Mouse (Mus musculus) stomach, embryonic 15.5 days (tissue): ENCODE data around the gene Mab21l2. TPM values are rescaled to one million over a fixed set of nuclear protein-coding genes. Genes with fewer than 3 reads are reported as not detected.

ENCODE experiments used
- ATAC-seq: fragments of 200-750 bp; cut with Nextera tagmentation; 2 replicates; pipeline ENCODE4 v1.8.0; 2017; ENCODE audit warnings: low read depth, moderate number of reproducible peaks, moderate TSS enrichment; ENCODE audit not compliant: insufficient read depth, low FRiP score
- H3K27ac ChIP-seq: fragments of 300-500 bp; sonication (generic); 2 replicates; pipeline ENCODE4 v1.5.1; 2015; ENCODE audit warnings: mild to moderate bottlenecking, inconsistent platforms
- H3K27me3 ChIP-seq: fragments of 300-500 bp; sonication (generic); replicated peaks from 2 replicates; pipeline ENCODE4 v1.6.1; 2015; ENCODE audit warnings: inconsistent platforms
- H3K36me3 ChIP-seq: fragments of 300-500 bp; sonication (generic); 2 replicates; pipeline ENCODE4 v1.6.1; 2015; ENCODE audit warnings: inconsistent platforms
- H3K4me1 ChIP-seq: fragments of 300-500 bp; sonication (generic); 2 replicates; pipeline ENCODE4 v1.6.1; 2015; ENCODE audit warnings: inconsistent platforms
- H3K4me2 ChIP-seq: fragments of 300-500 bp; sonication (generic); 2 replicates; pipeline ENCODE4 v1.6.1; 2015; ENCODE audit warnings: mild to moderate bottlenecking, inconsistent platforms
- H3K4me3 ChIP-seq: fragments of 300-500 bp; sonication (generic); replicated peaks from 2 replicates; pipeline ENCODE4 v1.5.1; 2015; ENCODE audit warnings: inconsistent platforms
- H3K9ac ChIP-seq: fragments of 300-500 bp; sonication (generic); 2 replicates; pipeline ENCODE4 v1.6.1; 2015; ENCODE audit warnings: inconsistent platforms
- H3K9me3 ChIP-seq: fragments of 300-500 bp; sonication (generic); 2 replicates; pipeline ENCODE4 v1.6.1; 2016; ENCODE audit warnings: inconsistent platforms
- WGBS: fragments of 180-500 bp; shearing (Covaris S2); methylation state at CpG from one replicate; pipeline ENCODE4 v1.1.7; 2015; 5-methylcytosine and 5-hydroxymethylcytosine counted together
- polyA plus RNA-seq: library from polyadenylated mRNA; unstranded; fragments of >200 nt; fragmentation: Nextera tagmentation; extraction: Ambion mirVana; gene quantifications from 2 replicates; pipeline ENCODE4 v1.2.1, GENCODE M21; 2015

The Mab21l2 gene
- polyA plus RNA-seq, 1 experiment from 2014 or later = 31.8 TPM

GRCm38 (mm10) chr3:86536751-86537150 lies 11.7 kb downstream of the Mab21l2 start:
- Histone ChIP-seq H3K27me3 (no peaks in the 10 kb centered on the region), H3K9me3 (no peaks in the 10 kb centered on the region), H3K36me3 (no peaks in the 10 kb centered on the region), H3K27ac (no peak overlapping the region), H3K4me2 (no peak overlapping the region), H3K4me1 (no peaks in the 10 kb centered on the region), H3K9ac (no peak overlapping the region), H3K4me3 (no peak overlapping the region)
- ATAC-seq = no peak
- 84% methylated on average over 1 of the region's 1 CpGs for WGBS

DNA sequence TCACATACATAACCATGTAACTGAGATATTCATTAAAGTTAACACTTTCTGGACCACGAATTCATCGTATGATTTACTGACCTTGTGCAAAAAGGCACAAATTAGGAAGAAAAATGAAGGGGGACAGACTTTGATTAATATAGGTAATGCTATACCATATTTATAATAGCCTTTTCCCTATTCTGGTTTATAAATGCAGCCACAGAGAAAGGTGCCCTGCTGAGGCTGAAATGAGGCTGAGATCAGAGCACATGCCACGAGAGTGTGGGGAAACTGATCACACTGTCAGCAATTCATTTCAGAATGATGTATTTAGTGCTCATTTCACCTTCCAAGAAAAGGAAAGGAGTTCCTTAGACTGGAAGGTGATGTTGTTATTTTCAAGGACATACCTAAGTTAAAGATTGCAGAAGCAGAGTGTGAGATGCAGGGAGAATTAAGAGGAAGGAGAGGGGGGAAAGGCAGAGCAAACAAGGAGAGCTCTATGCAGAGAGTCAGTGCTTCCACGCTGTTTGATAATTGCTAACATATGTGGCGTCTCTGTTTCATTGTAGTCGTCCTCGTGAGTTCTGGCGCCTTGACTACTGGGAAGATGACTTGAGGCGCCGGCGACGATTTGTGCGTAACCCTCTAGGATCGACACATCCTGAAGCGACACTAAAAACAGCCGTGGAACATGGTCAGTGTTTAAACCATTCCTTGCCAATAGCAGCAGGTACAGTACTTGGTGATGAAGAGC lies 16.7 kb downstream of the Mab21l2 start:
- H3K4me1 ChIP-seq = no peaks in the 10 kb centered on the region
- no peaks in the 10 kb centered on the region for H3K27me3 ChIP-seq
- H3K9ac ChIP-seq = no peak overlapping the region
- WGBS = 70% methylated on average over 16 of the region's 16 CpGs
- H3K27ac ChIP-seq = no peak overlapping the region
- H3K4me3 ChIP-seq = no peak overlapping the region
- H3K4me2 ChIP-seq = no peak overlapping the region
- no peaks in the 10 kb centered on the region for H3K9me3 ChIP-seq
- ATAC-seq = no peak
- H3K36me3 ChIP-seq = no peaks in the 10 kb centered on the region

- no peak overlapping the region for H3K9ac ChIP-seq
- H3K4me1 ChIP-seq = no peaks in the 10 kb centered on the region
- no peak overlapping the region for H3K4me2 ChIP-seq
- H3K9me3 ChIP-seq = no peaks in the 10 kb centered on the region
- 80% methylated on average over 3 of the region's 3 CpGs for WGBS
- ATAC-seq = no peak
- no peaks in the 10 kb centered on the region for H3K36me3 ChIP-seq
- H3K4me3 ChIP-seq = no peak overlapping the region
- H3K27me3 ChIP-seq = no peaks in the 10 kb centered on the region
- no peak overlapping the region for H3K27ac ChIP-seq
These were observed 25.4 kb downstream of the Mab21l2 start for GRCm38 (mm10) chr3:86522880-86523505.

GRCm38 (mm10) chr3:86518506-86519109 lies 29.8 kb downstream of the Mab21l2 start:
- H3K27ac ChIP-seq = no peak overlapping the region
- no peak overlapping the region for H3K9ac ChIP-seq
- H3K9me3 ChIP-seq = no peaks in the 10 kb centered on the region
- H3K4me1 ChIP-seq = no peaks in the 10 kb centered on the region
- H3K36me3 ChIP-seq = no peaks in the 10 kb centered on the region
- H3K4me3 ChIP-seq = no peak overlapping the region
- 72% methylated on average over 2 of the region's 2 CpGs for WGBS
- no peaks in the 10 kb centered on the region for H3K27me3 ChIP-seq
- no peak overlapping the region for H3K4me2 ChIP-seq
- no peak for ATAC-seq

GRCm38 (mm10) chr3:86500586-86500985 lies 47.8 kb downstream of the Mab21l2 start:
- H3K4me3 ChIP-seq = no peak overlapping the region
- no peaks in the 10 kb centered on the region for H3K9me3 ChIP-seq
- no peaks in the 10 kb centered on the region for H3K27me3 ChIP-seq
- no peaks in the 10 kb centered on the region for H3K36me3 ChIP-seq
- H3K4me2 ChIP-seq = no peak overlapping the region
- H3K4me1 ChIP-seq = no peaks in the 10 kb centered on the region
- ATAC-seq = no peak
- H3K27ac ChIP-seq = no peak overlapping the region
- no peak overlapping the region for H3K9ac ChIP-seq
